Mouse (Mus musculus) adrenal gland, adult 2 months (tissue): ENCODE measurements at regions not wholly inside any gene's neighbourhood (a gene's known extent, or its start where the extent isn't known, plus 50 kb on each side); places are given as distances from the start of the nearest gene placed in this dataset.

Source experiments
- DNase-seq: peaks from one replicate; pipeline ENCODE4 v3.0.0; 2021

- DNase-seq: peak; percentile 81
Observed at GRCm38 (mm10) chr15:84616880-84617279, 52.5 kb upstream of the Prr5 start.

- peak; percentile 89 for DNase-seq
Observed at GRCm38 (mm10) chr15:84613536-84614527, 55.6 kb upstream of the Prr5 start.

GRCm38 (mm10) chr15:84612961-84613360 is 55.3 kb upstream of the Rtl6 start:
- DNase-seq: no peak

- no peak for DNase-seq
Observed at GRCm38 (mm10) chr15:84609825-84610442, 52.3 kb upstream of the Rtl6 start.

GRCm38 (mm10) chr15:84609063-84609462 is 51.4 kb upstream of the Rtl6 start:
- no peak for DNase-seq
